Mouse (Mus musculus) stomach, postnatal 0 days (tissue): ENCODE measurements around the gene Ccdc159.

Experiments used
- CTCF ChIP-seq: IDR thresholded peaks from 2 replicates; pipeline ENCODE4 v1.5.1; 2016; ENCODE audit warnings: antibody characterized with exemption, low read depth, mild to moderate bottlenecking, moderate library complexity
- EP300 ChIP-seq: optimal IDR thresholded peaks from 2 replicates; pipeline ENCODE3; 2016; ENCODE audit warnings: antibody characterized with exemption

GRCm38 (mm10) chr9:21926155-21926554, 1.1 kb upstream of the Ccdc159 start:
- no peak for TF ChIP-seq EP300
- no peak for TF ChIP-seq CTCF
